Mouse (Mus musculus): Measurements from ENCODE around the gene Myf5.
A peak's percentile ranks its signal among the peaks of the same experiment; 100 is the strongest.

Gene Myf5

DNA sequence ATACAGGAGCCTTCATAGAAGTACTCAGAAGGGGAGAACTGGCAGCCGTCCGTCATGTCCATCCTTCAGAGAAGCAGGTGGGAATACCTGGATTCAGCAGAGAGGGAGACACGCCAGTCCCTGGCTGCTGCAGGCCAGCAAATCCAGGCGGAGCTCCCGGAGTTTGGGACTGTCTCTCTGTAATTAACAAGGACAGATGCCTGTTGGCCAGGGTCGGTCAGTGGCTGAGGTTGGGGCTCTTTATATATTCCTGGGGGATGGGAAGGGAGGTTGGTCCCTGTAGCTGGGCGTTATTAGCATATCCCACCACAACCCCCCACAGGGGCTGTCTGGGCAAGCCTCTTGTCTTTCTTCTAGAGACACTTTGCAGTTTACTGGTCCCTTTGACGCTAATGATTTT lies at the start of gene Myf5:
Gene Myf5, minus strand, starts transcription at position 265 of the 400 bp plus-strand sequence.
- DNase-seq (ENCODE audit: low spot score), result no peak

DNA sequence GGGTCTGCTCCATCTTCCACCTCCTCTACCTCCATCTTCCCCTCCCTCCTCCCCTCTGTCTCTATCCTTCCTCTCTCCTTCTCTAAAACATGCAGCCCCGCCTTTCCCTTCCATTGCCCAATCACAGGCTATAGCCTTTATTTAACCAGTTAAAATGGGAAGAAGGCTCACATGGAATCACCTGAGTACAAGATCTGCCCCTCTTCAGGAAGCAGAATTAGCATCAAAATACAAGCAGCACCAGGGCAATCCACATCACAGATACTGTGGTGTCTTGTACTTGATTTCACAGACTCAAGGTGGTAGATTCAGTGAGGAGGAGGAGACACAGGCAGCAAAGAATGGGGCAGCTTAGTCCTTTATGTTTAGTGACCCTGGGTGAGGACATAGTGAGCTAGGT lies 42.8 kb upstream of the Myf5 start:
- DNase-seq (ENCODE audit: low spot score), result no peak

DNA sequence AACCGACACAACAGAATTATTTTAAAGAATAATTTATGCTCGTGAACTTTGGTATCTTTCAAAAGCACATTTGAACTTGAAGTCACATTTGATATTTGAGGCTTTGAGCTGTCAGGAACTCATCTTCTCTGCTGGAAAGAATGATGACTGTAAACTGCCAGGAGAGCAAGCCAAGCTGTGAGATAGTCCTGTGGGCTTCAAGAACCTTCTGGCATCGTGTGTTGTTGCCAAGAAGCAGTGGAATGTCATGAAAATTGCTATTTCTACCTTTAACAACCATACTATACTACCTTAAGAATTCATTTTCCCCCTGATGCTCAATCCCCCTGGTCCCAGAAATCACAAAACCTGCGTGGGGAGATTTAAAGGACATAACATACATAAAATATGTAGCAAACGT lies 33.3 kb upstream of the Myf5 start:
- no peak for DNase-seq (ENCODE audit: low spot score)

DNA sequence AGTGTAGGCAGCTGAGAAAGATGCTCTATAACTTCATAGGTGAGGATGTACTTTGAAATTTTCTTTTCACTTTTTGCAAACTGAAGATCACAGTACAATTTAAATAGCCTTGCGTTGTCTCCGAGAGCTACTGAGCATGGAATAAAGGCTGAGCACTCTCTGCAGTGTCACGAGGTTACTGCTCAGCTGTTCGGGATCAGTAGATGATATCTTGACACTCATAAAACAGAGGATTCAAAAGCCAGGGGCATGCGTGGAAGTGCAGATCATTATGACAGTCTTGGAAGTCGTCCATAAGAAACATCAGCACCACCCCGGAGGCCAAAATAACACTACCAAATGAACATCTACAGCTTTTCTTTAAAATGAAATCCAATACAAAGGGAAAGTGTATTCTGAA lies 30.7 kb upstream of the Myf5 start:
- no peak for DNase-seq (ENCODE audit: low spot score)

DNA sequence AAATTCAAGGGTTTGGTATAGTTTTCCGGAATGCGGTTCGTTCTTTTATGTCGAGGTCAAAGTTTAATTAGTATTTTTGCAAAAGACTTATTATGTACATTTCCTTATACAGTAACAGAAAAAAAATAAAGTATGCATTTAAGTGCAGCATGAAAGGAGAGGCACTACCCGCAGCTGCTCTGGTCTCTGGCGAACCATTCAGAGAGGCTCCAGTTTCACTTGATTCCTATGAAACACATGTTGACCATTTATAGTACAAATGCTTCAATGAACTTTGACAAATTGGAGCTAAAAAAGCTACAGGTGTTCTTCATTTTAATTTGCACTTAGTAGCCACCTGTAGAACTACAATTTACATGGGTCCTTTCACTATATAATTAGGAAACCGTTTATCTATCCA lies 28.8 kb upstream of the Myf5 start:
- no peak for DNase-seq (ENCODE audit: low spot score)

GRCm38 (mm10) chr10:107506397-107506796 lies 20.5 kb upstream of the Myf5 start:
- no peak for DNase-seq (ENCODE audit: low spot score)

DNA sequence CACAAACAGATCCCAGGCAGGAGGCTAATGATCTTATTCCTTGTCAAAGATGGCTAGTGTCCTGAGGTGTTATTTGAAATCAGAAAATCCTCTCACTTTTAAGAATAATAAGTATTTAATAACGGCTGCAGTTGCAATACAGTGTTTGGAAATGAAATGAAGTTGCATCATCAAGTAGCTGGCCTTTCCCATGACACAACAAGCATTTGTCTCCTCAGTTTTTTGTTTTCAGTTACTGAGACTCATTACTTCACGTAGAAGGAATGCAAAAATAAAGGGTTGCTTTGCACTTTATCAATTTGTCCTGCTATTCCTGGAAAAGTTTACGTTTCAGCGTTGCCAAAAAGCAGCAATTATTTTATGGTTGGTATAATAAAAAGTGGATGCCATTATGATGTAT lies 17.5 kb upstream of the Myf5 start:
- DNase-seq (ENCODE audit: low spot score), result no peak

- DNase-seq (ENCODE audit: low spot score), result no peak
These were observed 16.3 kb upstream of the Myf5 start for GRCm38 (mm10) chr10:107502193-107502592.

DNA sequence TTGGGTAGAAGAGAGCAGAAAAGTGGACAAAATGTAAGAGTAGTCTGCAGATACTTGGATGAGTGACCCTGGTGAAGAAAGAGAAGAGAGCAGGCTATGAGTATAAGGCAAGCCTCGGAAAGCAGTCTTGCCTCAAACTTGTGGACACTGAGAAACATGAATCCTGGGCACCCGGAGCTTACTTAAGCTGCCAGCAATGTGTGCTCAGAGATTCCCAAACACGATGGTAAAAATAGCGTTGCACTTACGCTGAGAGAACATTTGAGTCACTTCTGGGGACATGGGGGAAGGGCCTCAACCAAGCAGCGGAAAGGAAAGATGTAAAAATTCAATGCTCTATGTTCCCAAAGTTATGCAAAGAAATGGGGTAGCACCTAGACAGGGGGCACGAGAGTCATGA lies 13.7 kb upstream of the Myf5 start:
- peak; percentile 21 for DNase-seq (ENCODE audit: low spot score)

DNA sequence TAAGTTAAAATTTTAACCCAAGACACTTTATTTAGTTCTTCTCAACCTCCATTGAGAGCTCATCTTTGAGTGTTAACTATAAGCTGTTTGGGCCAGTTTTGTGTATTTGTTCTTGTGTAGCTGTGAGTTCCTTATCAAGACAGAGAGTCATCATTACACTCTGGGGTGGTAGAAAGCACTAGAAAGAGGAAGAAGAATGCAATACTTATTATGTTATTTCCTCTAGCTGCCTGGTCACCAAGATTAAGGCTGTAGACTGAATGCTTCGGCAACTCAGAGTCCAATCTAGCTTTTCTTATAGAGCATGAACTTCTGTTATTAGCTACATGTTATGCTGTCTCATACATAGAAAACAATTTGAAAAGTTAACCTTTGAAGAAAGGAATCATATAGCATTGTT lies 10.5 kb upstream of the Myf5 start:
- no peak for DNase-seq (ENCODE audit: low spot score)

DNA sequence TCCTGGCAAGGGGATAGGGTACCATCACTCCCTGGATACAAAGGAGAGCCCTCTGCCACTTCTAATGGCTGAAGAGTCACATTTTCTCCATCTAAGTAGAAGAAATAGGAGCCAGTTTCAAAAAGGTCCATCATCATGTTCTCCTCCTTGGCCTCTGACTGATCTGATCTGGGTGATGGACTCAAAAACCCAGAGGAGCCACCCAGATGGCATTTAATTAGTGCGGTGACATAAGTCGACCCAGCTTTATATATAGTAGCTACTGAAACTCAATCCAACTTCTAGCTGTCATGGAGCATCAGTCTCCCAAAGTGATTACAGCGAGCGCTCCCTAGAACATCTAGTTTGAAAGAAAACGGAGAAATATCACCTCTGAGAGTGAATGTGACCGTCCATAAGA lies 8.6 kb upstream of the Myf5 start, which contains the start of gene Myf6:
Gene Myf6, minus strand, starts transcription at position 170 of the 400 bp plus-strand sequence.
- no peak for DNase-seq (ENCODE audit: low spot score)

- DNase-seq (ENCODE audit: low spot score), result no peak
These were observed 7.9 kb upstream of the Myf5 start for GRCm38 (mm10) chr10:107493580-107494474.

DNA sequence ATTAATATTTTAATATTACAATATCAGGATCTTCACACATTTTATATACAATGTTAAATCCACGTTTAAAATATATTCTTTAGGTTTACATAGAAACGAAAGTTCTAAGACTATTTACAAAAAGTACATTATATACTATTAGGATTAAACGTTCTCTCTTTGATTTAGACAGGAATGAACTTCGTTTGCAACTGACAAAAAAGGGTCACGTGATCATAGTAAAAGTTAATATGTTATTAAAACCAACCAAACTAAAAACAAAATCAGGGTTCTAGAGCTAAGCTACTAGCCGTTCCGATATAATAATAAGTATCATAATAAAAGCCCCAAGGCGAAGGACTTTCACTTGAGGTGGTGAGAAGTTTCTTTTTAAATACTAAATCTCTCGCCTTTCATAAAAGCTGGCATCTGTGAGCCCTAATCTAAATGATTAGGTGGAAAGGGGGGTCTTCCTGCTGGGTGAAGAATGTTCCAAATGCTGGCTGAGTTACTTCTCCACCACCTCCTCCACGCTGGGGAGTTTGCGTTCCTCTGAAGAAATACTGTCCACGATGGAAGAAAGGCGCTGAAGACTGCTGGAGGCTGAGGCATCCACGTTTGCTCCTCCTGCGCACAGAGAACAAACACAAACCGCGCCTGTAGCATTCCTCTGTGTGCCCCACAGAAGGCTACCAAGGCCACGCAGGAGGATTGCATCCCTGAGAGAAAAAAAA lies 7.1 kb upstream of the Myf5 start:
- no peak for DNase-seq (ENCODE audit: low spot score)

DNA sequence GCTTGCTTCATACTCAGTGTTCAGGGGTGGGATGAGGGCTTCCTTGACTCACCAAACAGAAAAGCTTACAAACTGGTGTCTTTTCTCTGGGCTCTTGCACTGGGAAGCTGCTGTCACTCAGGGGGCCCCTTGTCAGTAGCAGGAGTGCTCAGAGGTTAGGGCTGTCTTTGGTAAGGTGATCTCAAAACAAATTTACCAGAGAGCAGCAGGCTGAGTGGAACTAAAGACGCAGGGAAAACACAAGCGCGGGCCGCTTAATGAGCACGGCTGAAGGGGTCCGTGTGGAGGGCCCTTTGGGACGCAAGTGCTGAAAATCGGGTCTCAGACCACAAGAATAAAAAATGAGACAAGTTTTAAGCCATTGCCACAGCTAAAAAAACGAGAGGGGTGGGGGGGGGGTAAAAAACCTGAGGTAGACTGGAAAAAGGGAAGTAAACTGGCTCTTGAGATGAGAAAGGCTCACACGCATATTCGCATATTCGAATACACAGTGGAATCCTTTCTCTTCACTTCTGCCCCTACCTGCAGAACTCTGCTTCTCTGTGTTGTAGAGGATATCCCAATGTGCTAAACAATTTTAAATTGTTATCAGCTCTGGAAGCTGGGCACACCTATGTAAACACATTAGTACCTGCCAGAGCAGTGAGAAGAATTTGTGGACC lies 2.9 kb upstream of the Myf5 start:
- no peak for DNase-seq (ENCODE audit: low spot score)

DNA sequence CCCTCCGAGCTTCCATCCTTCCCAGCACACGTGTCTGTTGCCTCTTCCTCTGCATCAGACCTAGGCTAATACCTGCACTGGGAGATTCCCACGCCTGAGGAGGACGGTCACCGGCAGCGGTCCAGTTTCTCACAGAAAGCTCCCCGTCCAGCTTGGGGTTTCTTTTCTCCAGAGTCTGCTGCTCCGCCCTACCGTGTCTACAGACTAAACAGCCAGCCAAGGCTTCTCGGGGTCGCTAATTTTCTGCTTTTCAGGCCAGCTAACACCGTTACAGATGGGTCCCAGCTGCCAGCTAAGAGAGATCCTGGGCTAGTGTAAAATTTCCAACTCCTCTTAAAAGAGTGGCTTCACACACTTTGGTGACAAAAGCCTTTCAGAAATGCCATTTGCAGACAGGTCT lies 836 bp upstream of the Myf5 start:
- DNase-seq (ENCODE audit: low spot score), result no peak

DNA sequence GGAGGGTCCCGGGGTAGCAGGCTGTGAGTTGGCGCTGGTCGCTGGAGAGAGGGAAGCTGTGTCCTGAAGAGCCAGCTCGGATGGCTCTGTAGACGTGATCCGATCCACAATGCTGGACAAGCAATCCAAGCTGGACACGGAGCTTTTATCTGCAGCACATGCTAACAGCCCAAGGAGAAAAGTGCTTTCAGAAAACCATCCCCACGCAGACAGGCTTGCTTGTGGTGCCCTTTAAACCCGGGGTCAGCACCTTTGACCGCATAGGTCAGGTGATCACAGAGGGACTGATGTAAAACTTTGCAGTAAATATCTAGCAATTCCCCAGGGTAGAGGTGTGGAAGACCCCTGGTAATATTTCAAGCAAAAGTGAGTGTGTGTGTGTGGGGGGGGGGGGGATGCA lies 1.9 kb downstream of the Myf5 start:
- DNase-seq (ENCODE audit: low spot score), result no peak

- DNase-seq (ENCODE audit: low spot score), result no peak
These were observed 12.4 kb downstream of the Myf5 start for GRCm38 (mm10) chr10:107473497-107473896.

DNA sequence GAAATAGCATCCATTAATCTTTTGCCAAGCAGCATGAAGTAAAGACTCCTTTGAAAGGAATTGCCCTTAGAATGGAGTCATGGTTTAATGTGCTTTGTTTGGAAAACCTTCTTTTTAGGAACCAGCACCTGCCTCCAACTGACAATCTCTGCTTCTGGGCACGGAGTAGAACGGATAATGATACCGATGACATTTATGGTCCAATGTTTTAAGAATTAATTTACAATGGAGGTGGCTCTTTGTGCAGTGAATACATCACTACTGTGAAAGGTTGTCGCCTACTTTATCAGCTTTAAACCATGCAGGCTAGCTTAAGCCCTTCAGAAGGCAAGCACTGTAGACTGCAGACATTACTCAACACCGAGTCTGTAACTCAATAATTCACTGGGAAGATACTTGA lies 14.2 kb downstream of the Myf5 start:
- DNase-seq (ENCODE audit: low spot score), result no peak

DNA sequence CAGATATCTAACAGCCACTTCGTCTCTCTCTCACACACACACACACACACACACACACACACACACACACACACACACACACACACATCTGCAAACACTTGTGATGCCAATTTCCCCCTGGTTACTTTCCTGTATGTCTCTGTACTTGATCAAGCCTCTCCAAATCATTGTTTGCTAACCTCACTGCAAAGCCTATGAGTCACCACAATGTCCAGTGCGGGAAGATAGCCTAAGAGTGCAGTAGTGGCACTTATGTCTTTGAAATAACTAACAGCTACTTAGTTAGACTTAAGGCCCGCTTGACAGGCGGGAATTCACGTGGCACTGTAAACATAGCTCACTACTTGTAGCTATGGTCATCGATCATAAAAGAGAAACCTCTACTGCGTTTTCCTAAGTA lies 18.1 kb downstream of the Myf5 start:
- DNase-seq (ENCODE audit: low spot score), result no peak

DNA sequence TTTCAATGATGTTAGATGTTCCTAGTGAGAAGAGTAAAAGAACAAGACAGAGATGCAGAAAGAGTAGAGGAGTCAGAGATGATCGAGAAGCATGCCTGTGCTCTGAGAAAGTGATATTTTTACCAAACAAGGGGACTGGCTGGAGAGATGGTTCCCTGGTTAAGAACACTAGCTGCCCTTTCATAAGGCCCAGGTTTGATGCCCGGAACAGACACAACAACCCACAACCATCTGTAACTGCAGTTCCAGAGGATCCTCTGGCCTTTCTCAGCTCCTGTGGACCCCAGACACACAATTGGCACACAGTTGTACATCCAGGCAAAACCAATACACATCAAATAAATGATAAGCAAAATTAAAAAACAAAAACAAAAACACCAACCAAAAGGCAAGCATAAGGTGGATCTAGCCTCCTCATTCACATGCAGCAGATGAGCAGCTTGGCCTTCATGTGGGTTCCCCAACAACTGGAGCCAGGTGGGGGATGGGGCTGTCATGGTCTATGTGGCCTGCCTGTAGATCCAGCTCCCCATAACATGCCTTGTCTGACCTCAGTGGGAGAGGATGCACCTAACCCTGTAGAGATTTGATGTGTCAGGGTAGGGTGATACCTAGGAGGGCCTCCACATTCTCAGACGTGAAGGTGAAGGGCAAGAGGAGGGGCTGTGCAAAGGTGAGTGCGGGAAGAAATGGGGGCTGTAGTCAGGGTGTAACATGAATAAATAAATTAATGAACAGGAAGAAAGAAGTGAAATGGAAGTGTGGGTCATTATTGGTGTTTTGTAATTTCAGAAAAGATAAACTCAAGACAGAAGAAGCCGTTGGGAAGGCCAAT lies 36.2 kb downstream of the Myf5 start:
- DNase-seq (ENCODE audit: low spot score), result no peak

- DNase-seq (ENCODE audit: low spot score), result peak; percentile 52
These were observed 43.2 kb downstream of the Myf5 start for GRCm38 (mm10) chr10:107442781-107443180.

DNA sequence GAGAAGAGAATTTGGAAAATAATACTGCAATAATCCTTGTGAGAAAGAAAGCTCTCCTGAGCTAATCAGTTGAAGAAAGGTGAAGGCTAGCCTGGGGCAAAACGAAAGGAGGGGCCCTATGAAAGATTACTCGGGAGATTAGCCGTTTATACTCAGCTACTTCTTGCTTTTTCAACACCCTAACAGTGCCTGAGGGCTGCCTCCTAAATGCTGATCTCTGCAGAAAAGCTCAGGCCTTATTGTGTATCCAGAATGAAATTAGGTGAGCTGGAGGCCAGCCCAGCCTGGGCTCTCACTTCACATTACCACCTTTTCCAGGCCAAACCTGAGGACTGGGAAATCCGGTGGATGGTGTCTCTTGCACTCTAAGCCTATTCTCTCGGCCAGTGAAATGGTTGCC lies 49.0 kb downstream of the Myf5 start:
- DNase-seq (ENCODE audit: low spot score), result no peak
